8 mouse cellular contexts compared by ENCODE assay signal in the genomic region with DNA sequence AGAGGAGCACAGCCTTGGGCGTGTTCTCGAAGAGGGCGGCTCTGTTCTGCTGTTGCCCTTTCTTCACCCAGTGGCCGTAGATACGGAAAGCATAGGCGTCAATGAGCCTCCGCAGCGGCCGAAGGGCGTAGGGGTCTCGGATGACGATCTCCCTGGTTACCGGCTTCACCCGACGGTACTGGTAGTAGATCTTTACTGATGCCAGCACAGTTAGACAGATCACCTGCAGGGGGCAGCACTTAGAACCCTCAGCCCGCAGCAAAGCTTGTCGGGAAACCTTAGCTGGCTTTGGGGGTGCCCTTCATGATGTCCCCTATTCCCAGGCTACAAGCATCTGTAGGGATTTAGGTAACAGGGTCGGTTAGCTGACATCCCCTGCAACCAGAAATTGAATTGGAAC. TPM values are rescaled to one million over a fixed set of nuclear protein-coding genes. Genes with fewer than 3 reads are reported as not detected.
DNase-seq lines count a peak whose midpoint lies in the region; ATAC-seq and TF ChIP-seq lines count a peak whose summit lies in the region.

No protein-coding gene starts in this region.

- H3K4me2 ChIP-seq in kidney, embryonic 14.5 days (replicated peaks; ENCODE audit: low read depth, low read length): peak overlapping the region; percentile 6; the same call in 1 of the 2 replicates
- peak overlapping the region; percentile 47 for H3K4me2 ChIP-seq in liver, embryonic 12.5 days
- H3K4me2 ChIP-seq in neural tube, embryonic 13.5 days: peak overlapping the region; percentile 33; the same call in 1 of the 2 replicates

- H3K4me1 ChIP-seq in kidney, embryonic 14.5 days (ENCODE audit: control insufficient read depth, insufficient read depth, low read length): no peaks in the 10 kb centered on the region; the same call in 1 of the 2 replicates
- H3K4me1 ChIP-seq in liver, embryonic 12.5 days: peaks cover 15% of the 10 kb centered on the region
- H3K4me1 ChIP-seq in neural tube, embryonic 13.5 days (replicated peaks): 0 out of 2 replicates have a peak, but pooled peaks cover 3% of the 10 kb centered on the region

- H3K27ac ChIP-seq in kidney, embryonic 14.5 days (ENCODE audit: low read depth, low read length): no peak overlapping the region
- H3K27ac ChIP-seq in liver, embryonic 12.5 days: no peak overlapping the region
- H3K27ac ChIP-seq in neural tube, embryonic 13.5 days (replicated peaks): no peak overlapping the region

- no peak overlapping the region for H3K9ac ChIP-seq in kidney, embryonic 14.5 days (ENCODE audit: low read depth, low read length)
- H3K9ac ChIP-seq in liver, embryonic 12.5 days: peak overlapping the region; percentile 30; the same call in 1 of the 2 replicates
- H3K9ac ChIP-seq in neural tube, embryonic 13.5 days: no peak overlapping the region

- H3K4me3 ChIP-seq in kidney, embryonic 14.5 days (ENCODE audit: low read length): no peak overlapping the region
- H3K4me3 ChIP-seq in liver, embryonic 12.5 days: no peak overlapping the region
- no peak overlapping the region for H3K4me3 ChIP-seq in neural tube, embryonic 13.5 days

- peak; percentile 45; the same call in 1 of the 2 replicates for TF ChIP-seq CTCF in brain, embryonic 14.5 days (IDR thresholded peaks at IDR 0.05; ENCODE audit: borderline replicate concordance, extremely low read depth, insufficient read depth, insufficient read length)

- H3K36me3 ChIP-seq in kidney, embryonic 14.5 days (ENCODE audit: control insufficient read depth, insufficient read depth, low read length): peaks cover 12% of the 10 kb centered on the region; the same call in 1 of the 2 replicates
- peaks cover 35% of the 10 kb centered on the region for H3K36me3 ChIP-seq in liver, embryonic 12.5 days
- H3K36me3 ChIP-seq in neural tube, embryonic 13.5 days: peaks cover 34% of the 10 kb centered on the region

- no peak for TF ChIP-seq POLR2A in brain, embryonic 14.5 days (IDR thresholded peaks at IDR 0.05; ENCODE audit: borderline replicate concordance, extremely low read depth, insufficient read depth, insufficient read length, poor library complexity, severe bottlenecking)

- 9% methylated on average over 18 of the region's 18 CpGs for WGBS in kidney, embryonic 14.5 days
- 12% methylated on average over 18 of the region's 18 CpGs for WGBS in liver, embryonic 12.5 days (ENCODE audit: insufficient replicate concordance)
- 12% methylated on average over 18 of the region's 18 CpGs for WGBS in neural tube, embryonic 13.5 days

- peak; percentile 63 to 70 for DNase-seq in right cerebral cortex, postnatal 10 days (ENCODE audit: low spot score in 2 of 2)
- DNase-seq in right cerebral cortex, adult 18-20 months: no peak
- DNase-seq in brain, embryonic 14.5 days (ENCODE audit: low read depth): peak; percentile 8
- DNase-seq in gastrocnemius, adult 8-10 months (ENCODE audit: low spot score in 2 of 2): peak; percentile 37 to 41
- no peak for DNase-seq in adipocyte (ENCODE audit: low spot score)

- H3K27me3 ChIP-seq in kidney, embryonic 14.5 days (ENCODE audit: control insufficient read depth, insufficient read depth, low read length): no peaks in the 10 kb centered on the region
- H3K27me3 ChIP-seq in liver, embryonic 12.5 days (replicated peaks): no peaks in the 10 kb centered on the region; the same call in 1 of the 2 replicates
- H3K27me3 ChIP-seq in neural tube, embryonic 13.5 days: no peaks in the 10 kb centered on the region

- no peaks in the 10 kb centered on the region; the same call in 1 of the 2 replicates for H3K9me3 ChIP-seq in kidney, embryonic 14.5 days (ENCODE audit: control insufficient read depth, low read length)
- H3K9me3 ChIP-seq in liver, embryonic 12.5 days (replicated peaks): no peaks in the 10 kb centered on the region; the same call in 1 of the 2 replicates
- H3K9me3 ChIP-seq in neural tube, embryonic 13.5 days: no peaks in the 10 kb centered on the region

- no peak for ATAC-seq in kidney, embryonic 14.5 days (ENCODE audit: low FRiP score, low TSS enrichment)
- ATAC-seq in liver, embryonic 12.5 days: no peak
- ATAC-seq in neural tube, embryonic 13.5 days (ENCODE audit: low read depth): no peak

RNA-seq across cellular contexts. Expression of gene Sumf2, which starts 17.7 kb away (rescaled TPM):
- 26.6 and 26.9 TPM in 2 replicates for polyA plus RNA-seq in brain, embryonic 14.5 days (2012; rRNA removed)
- 10 to 100 TPM in 2 of 4 experiments, 1 to 10 TPM in 2; 6.7 to 13.1 (median 10.5) TPM for total RNA-seq in gastrocnemius, adult 8-10 months (2022)
- polyA plus RNA-seq in kidney, embryonic 14.5 days (2014; fragmentation: Nextera tagmentation; extraction: Ambion mirVana): 49.0 and 58.7 TPM in 2 replicates
- 34.1 and 36.2 TPM in 2 replicates for polyA plus RNA-seq in liver, embryonic 12.5 days (2016; fragmentation: Nextera tagmentation; extraction: Ambion mirVana)
- polyA plus RNA-seq in neural tube, embryonic 13.5 days (2015; fragmentation: Nextera tagmentation; extraction: Ambion mirVana): 37.9 and 45.8 TPM in 2 replicates

RNA-seq across cellular contexts. Expression of gene Chchd2, which starts 22.8 kb away (rescaled TPM):
- polyA plus RNA-seq in brain, embryonic 14.5 days (2012; rRNA removed): 761 and 1,401 TPM in 2 replicates
- 100 to 1,000 TPM; 640 to 672 (median 655) TPM for total RNA-seq in gastrocnemius, adult 8-10 months (2022)
- 1,010 and 1,332 TPM in 2 replicates for polyA plus RNA-seq in kidney, embryonic 14.5 days (2014; fragmentation: Nextera tagmentation; extraction: Ambion mirVana)
- 607 and 628 TPM in 2 replicates for polyA plus RNA-seq in liver, embryonic 12.5 days (2016; fragmentation: Nextera tagmentation; extraction: Ambion mirVana)
- 916 and 967 TPM in 2 replicates for polyA plus RNA-seq in neural tube, embryonic 13.5 days (2015; fragmentation: Nextera tagmentation; extraction: Ambion mirVana)

RNA-seq across cellular contexts. Expression of gene Zbed5, which starts 31.1 kb away (rescaled TPM):
- 13.9 and 14.8 TPM in 2 replicates for polyA plus RNA-seq in brain, embryonic 14.5 days (2012; rRNA removed)
- under 1 TPM; 0.25 to 0.59 (median 0.46) TPM for total RNA-seq in gastrocnemius, adult 8-10 months (2022)
- 8.0 and 8.7 TPM in 2 replicates for polyA plus RNA-seq in kidney, embryonic 14.5 days (2014; fragmentation: Nextera tagmentation; extraction: Ambion mirVana)
- polyA plus RNA-seq in liver, embryonic 12.5 days (2016; fragmentation: Nextera tagmentation; extraction: Ambion mirVana): 1.7 and 1.8 TPM in 2 replicates
- polyA plus RNA-seq in neural tube, embryonic 13.5 days (2015; fragmentation: Nextera tagmentation; extraction: Ambion mirVana): 12.9 and 13.3 TPM in 2 replicates

RNA-seq across cellular contexts. Expression of gene Phkg1, which starts 33.9 kb away (rescaled TPM):
- polyA plus RNA-seq in brain, embryonic 14.5 days (2012; rRNA removed): 0.14 and 0.24 TPM in 2 replicates
- 100 to 1,000 TPM; 317 to 357 (median 343) TPM for total RNA-seq in gastrocnemius, adult 8-10 months (2022)
- 0.15 and 0.21 TPM in 2 replicates for polyA plus RNA-seq in kidney, embryonic 14.5 days (2014; fragmentation: Nextera tagmentation; extraction: Ambion mirVana)
- 0.23 TPM in 2 replicates for polyA plus RNA-seq in liver, embryonic 12.5 days (2016; fragmentation: Nextera tagmentation; extraction: Ambion mirVana)
- polyA plus RNA-seq in neural tube, embryonic 13.5 days (2015; fragmentation: Nextera tagmentation; extraction: Ambion mirVana): 0.32 and 0.33 TPM in 2 replicates

RNA-seq across cellular contexts. Expression of gene Nupr1l, which starts 43.9 kb away (rescaled TPM):
- polyA plus RNA-seq in brain, embryonic 14.5 days (2012; rRNA removed): 4.5 and 9.0 TPM in 2 replicates
- under 1 TPM in 1 of 4 experiments, not detected in 3; 0.44 TPM for total RNA-seq in gastrocnemius, adult 8-10 months (2022)
- polyA plus RNA-seq in kidney, embryonic 14.5 days (2014; fragmentation: Nextera tagmentation; extraction: Ambion mirVana): 3.4 and 3.5 TPM in 2 replicates
- 0.87 and 0.92 TPM in 2 replicates for polyA plus RNA-seq in liver, embryonic 12.5 days (2016; fragmentation: Nextera tagmentation; extraction: Ambion mirVana)
- polyA plus RNA-seq in neural tube, embryonic 13.5 days (2015; fragmentation: Nextera tagmentation; extraction: Ambion mirVana): 4.9 and 6.1 TPM in 2 replicates

Comparison
In these comparisons a context has a peak if more than half of its experiments do, and no peak if none do; other contexts are left out.
1. DNase-seq: peak in right cerebral cortex, postnatal 10 days (2 of 2), brain, embryonic 14.5 days (single experiment) and gastrocnemius, adult 8-10 months (2 of 2); none in right cerebral cortex, adult 18-20 months (single experiment) and adipocyte (single experiment).
2. Peak in every context shown above with its lines, with median percentiles within 50 percentile points of each other: H3K4me2 ChIP-seq.